Mouse (Mus musculus) bone marrow macrophage, adult 2 months (primary cell): ENCODE measurements around the gene Hirip3. TPM values are rescaled to one million over a fixed set of nuclear protein-coding genes. Genes with fewer than 3 reads are reported as not detected.

Experiments used
- H3K27ac ChIP-seq: 2 replicates; pipeline ENCODE4 v1.5.1; 2012; ENCODE audit warnings: low read depth, low read length; ENCODE audit not compliant: insufficient read depth
- H3K4me1 ChIP-seq: 2 replicates; pipeline ENCODE4 v1.6.1; 2012; ENCODE audit warnings: low read length; ENCODE audit not compliant: control insufficient read depth, insufficient read depth
- H3K4me3 ChIP-seq: 2 replicates; pipeline ENCODE4 v1.5.1; 2012; ENCODE audit warnings: mild to moderate bottlenecking, low read length, moderate library complexity; ENCODE audit not compliant: insufficient read depth
- CTCF ChIP-seq: IDR thresholded peaks from 2 replicates; pipeline ENCODE4 v1.5.1; 2012; ENCODE audit warnings: low read depth, mild to moderate bottlenecking, low read length, moderate library complexity
- POLR2A ChIP-seq: IDR thresholded peaks from 2 replicates; pipeline ENCODE4 v1.6.1; 2012; ENCODE audit warnings: mild to moderate bottlenecking, low read depth, low read length, borderline replicate concordance
- polyA plus RNA-seq: library from polyadenylated mRNA; stranded (reverse); fragments of >200 nt; gene quantifications from 2 replicates; pipeline ENCODE4 v1.2.4, GENCODE M21; 2012; ENCODE audit not compliant: missing spikeins, insufficient read depth, insufficient read length

Gene Hirip3
- polyA plus RNA-seq, 1 experiment, result 32.0 TPM

DNA sequence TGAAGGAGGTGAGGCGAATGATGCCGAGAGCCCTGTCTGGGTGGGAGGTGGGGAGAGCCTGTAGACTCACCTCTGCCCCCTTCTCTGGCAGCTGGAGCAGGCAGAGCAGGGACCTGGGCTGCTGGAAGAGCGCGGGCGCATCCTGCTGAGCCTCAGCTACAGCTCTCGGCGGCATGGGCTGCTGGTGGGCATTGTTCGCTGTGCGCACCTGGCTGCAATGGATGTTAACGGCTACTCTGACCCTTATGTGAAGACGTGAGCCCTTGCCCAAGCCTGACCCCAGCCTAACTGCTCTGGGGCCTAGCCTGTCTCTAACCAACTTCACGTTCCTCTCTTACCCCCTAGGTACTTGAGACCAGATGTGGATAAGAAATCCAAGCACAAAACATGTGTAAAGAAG, 10.6 kb upstream of the Hirip3 start:
- no peak overlapping the region for H3K4me3 ChIP-seq
- H3K4me1 ChIP-seq, result no peaks in the 10 kb centered on the region
- H3K27ac ChIP-seq, result no peak overlapping the region
- TF ChIP-seq POLR2A (no peak), CTCF (no peak)

DNA sequence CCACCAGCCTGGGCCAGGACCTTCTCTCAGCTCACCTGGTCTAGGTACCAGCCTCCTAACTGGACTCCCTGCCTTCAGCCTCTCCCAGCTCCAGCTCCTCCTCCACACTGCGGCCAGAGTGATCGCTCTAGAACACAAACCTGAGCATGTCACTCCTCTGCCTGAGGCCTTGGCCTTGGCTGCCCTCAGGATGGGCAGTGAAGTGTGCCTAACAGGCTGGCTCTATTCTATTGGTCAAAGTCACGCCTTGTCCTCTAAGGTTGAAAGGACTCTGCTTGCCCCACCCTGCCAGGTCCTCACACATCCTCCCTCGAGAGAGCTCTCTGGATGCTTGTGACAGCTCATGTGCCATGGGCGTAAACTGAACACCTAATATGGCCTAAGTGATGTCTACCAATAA, 8.3 kb upstream of the Hirip3 start:
- H3K27ac ChIP-seq, result no peak overlapping the region
- no peak overlapping the region for H3K4me3 ChIP-seq
- no peaks in the 10 kb centered on the region for H3K4me1 ChIP-seq
- TF ChIP-seq POLR2A (no peak), CTCF (no peak)

DNA sequence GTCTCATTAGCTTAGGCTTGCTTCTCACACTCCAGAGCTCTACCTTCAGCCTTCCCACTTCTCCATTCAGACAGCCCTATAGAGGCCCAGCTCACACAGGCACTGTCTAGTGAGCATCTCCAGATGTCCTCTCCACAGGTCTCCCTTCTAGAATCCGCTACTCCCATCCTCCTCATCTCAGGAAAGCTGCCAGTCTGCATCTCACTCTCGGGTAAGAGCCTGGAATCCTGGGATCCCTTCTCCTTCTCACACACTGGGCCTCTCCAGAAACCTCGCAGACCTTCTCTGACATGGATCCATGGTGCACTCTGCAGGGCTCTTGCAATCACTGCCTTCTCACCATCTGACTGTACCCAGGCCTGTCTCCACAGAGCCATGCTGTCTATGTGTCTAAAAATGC, 6.1 kb upstream of the Hirip3 start:
- TF ChIP-seq POLR2A, result no peak
- TF ChIP-seq CTCF, result no peak
- no peak overlapping the region for H3K4me3 ChIP-seq
- no peaks in the 10 kb centered on the region for H3K4me1 ChIP-seq
- H3K27ac ChIP-seq, result no peak overlapping the region

DNA sequence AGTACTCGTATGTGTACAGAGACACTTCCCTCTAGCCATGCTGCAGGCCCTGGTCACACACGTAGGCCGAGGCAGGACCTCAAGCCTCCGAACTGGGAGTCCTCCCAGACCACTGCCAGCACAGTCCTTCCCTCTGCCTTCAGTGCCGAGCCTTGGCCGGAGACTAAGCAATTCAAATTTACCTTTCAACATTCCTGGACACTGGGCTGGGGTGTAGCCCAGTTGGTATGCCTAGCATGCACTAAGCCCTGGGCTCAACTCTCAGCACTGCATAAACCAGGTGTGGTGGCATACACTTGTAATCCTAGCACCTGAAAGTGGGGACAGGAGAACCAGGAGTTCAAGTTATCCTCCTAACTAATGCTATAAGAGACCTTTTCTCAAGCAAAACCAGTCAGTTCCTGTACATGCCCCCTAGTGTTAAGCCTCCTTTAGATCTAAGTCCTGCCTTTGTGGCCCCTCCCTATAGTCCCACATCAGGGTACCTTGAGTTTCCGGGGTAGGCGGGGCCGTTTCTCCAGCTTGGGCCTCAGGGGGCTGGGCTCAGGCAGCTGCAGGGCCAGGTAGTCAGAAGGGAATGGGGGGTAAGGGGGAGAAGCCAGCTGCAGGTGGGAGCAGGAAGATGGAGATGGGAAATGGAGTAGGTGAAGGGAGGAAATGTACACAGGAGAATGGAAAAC, 4.9 kb upstream of the Hirip3 start:
- TF ChIP-seq POLR2A, result no peak
- TF ChIP-seq CTCF, result no peak
- no peaks in the 10 kb centered on the region for H3K4me1 ChIP-seq

DNA sequence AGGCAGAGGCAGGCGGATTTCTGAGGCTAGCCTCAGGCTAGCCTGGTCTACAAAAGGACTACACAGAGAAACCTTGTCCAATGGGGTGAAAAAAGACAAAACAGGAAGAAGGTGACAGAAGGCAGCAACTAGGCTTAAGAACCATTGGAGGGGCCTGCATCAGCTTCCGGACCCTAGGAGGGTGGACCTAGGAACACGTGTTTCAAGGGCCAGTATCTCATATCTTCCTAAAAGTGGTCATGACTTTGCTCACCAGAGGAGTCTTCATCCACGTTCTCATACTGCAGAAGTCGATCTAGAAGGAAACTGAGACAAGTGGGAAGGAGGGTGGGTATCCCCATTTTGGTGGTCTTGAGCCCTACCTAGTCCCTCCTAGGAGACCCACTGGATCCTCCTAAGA, 785 bp upstream of the Hirip3 start:
- TF ChIP-seq POLR2A (no peak), CTCF (no peak)
- H3K4me3 ChIP-seq, result peak overlapping the region; percentile 83
- peak overlapping the region; percentile 64 for H3K27ac ChIP-seq
- peaks cover 8% of the 10 kb centered on the region for H3K4me1 ChIP-seq

More for the DNA sequence above, 4.9 kb upstream of the Hirip3 start:
- Histone ChIP-seq H3K27ac (no peak overlapping the region), H3K4me3 (no peak overlapping the region)

DNA sequence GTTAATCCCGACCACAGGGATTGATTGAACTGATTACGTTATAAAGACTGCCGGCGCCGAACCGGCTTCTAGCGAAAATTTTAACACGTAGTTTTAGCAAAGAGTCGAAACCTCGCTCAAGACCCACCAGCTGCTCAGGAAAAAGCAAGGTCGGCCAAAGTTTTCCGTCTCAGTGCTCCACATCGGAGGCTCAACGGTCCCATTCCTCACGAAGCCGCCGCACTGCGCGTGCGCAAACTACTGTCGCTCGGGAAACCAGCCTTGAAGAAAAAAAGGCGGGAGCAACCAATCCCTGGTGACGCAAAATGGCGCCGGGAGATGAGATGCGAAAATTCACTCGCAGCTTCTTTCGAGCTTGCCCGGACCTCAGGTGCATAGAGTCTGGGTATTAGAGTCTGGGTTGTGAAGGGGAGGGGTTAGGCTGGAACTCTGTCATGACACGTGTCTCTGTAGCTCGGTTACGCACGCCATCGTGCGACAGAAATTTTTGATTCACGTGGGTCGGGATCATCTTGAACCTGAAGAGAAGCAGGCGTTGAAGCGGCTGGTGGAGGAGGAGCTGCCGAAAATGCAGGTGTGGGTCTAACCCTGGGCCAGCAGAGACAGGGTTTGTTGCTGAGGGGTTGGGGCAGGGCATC, 494 bp downstream of the Hirip3 start, which contains the start of gene Ino80e:
Gene Ino80e, minus strand, starts transcription at position 231 of the 638 bp plus-strand sequence.
- peaks cover 8% of the 10 kb centered on the region for H3K4me1 ChIP-seq
- TF ChIP-seq POLR2A (no peak), CTCF (no peak)
- peak within 1 kb of the TSS; percentile 64 for H3K27ac ChIP-seq
- H3K4me3 ChIP-seq, result peak within 1 kb of the TSS; percentile 83

DNA sequence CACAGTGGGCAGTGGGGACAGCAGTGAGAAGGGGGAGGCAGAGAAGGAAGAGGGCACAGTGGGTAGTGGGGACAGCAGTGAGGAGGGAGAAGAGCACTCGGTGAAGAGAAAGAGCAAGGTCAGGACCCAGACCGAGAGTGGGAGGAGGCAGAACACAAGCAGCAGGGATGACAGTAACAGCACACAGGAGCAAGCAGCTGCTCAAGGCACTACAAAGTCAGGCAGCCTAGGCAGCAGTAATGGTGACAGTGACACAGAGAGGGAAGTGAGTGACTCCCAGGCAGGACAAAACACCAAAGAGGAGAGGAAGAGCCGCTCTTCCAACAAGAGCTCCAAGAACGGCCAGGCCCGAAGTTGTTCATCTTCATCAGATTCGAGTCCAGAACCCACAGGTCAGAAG, 2.0 kb downstream of the Hirip3 start:
- H3K27ac ChIP-seq, result no peak overlapping the region
- H3K4me3 ChIP-seq, result 0 out of 2 replicates have a peak overlapping the region, but pooled peaks have one; percentile 83
- peaks cover 14% of the 10 kb centered on the region for H3K4me1 ChIP-seq
- TF ChIP-seq POLR2A (no peak), CTCF (no peak)

DNA sequence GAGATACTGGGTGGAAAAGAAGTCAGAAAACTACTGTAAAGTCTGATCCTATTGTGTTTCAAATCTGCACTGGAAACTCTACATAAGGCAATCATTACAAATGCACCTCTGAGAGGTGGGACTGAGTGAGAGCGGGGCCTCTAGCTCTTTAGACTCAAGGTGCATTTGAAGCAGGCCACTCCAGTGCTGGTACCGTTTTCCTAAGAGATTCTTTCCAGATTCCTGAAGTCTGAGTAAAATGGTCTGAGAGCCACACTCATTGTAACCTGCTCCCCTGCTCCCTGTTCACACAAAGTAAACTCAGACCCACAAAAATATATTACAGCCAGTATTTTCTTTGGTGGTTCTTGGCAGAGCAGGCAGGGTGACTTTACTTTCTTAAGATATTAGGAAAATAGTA, 5.8 kb downstream of the Hirip3 start:
- no peak for TF ChIP-seq CTCF
- TF ChIP-seq POLR2A, result no peak
- no peak overlapping the region for H3K27ac ChIP-seq
- peaks cover 17% of the 10 kb centered on the region for H3K4me1 ChIP-seq

DNA sequence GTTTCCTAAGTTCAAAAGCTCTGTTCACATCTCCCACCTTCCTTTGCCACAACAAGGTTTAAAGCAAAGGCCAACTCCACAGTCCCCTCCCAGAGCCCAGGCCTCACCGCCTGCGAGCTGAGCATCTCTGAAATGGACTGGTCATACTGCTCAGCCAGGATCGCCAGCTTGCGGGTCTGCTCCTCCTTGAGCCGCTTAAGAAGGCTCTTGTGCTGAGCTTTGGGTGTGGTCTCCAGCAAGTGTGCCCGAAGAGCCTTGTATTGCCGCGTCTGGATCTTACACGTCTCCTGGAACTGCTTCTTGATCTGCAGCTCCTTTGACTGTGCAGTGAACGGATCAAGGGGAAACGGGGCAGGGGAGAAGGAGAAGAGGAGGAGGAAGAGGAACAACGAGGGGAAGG, 6.2 kb downstream of the Hirip3 start:
- peaks cover 15% of the 10 kb centered on the region for H3K4me1 ChIP-seq

More for the DNA sequence above, 5.8 kb downstream of the Hirip3 start:
- H3K4me3 ChIP-seq, result no peak overlapping the region

More for the DNA sequence above, 6.2 kb downstream of the Hirip3 start:
- TF ChIP-seq POLR2A (no peak), CTCF (no peak)
- Histone ChIP-seq H3K27ac (no peak overlapping the region), H3K4me3 (no peak overlapping the region)
